Mouse (Mus musculus) gastrocnemius, postnatal 10 days (tissue): ENCODE data around the gene Slc52a3. TPM values are rescaled to one million over a fixed set of nuclear protein-coding genes. Genes with fewer than 3 reads are reported as not detected.

Experiments used
- DNase-seq: peaks from one replicate; pipeline ENCODE4 v3.0.0; 2021; ENCODE audit warnings: mixed read lengths
- total RNA-seq, 2 experiments: library from RNA; stranded (reverse); gene quantifications; 2 replicates each; pipeline ENCODE4 v1.2.3; 2021

Slc52a3 gene
- total RNA-seq, 2 experiments from 2014 or later, result 1.1 to 1.3 TPM

- DNase-seq, result no peak
Measured at GRCm38 (mm10) chr2:151999669-152000290, 3.5 kb downstream of the Slc52a3 start.

GRCm38 (mm10) chr2:152000291-152000679 is 4.0 kb downstream of the Slc52a3 start:
- no peak for DNase-seq

- no peak for DNase-seq
Measured at GRCm38 (mm10) chr2:152000735-152001134, 4.4 kb downstream of the Slc52a3 start.

- no peak for DNase-seq
Measured at GRCm38 (mm10) chr2:152002529-152002928, 6.2 kb downstream of the Slc52a3 start.

GRCm38 (mm10) chr2:152007783-152008182 is 11.5 kb downstream of the Slc52a3 start:
- DNase-seq, result peak; percentile 25

GRCm38 (mm10) chr2:152009061-152009779 is 12.9 kb downstream of the Slc52a3 start:
- no peak for DNase-seq

- no peak for DNase-seq
Measured at GRCm38 (mm10) chr2:152010251-152010650, 13.9 kb downstream of the Slc52a3 start.

- DNase-seq, result no peak
Measured at GRCm38 (mm10) chr2:152010661-152011060, 14.3 kb downstream of the Slc52a3 start.

- no peak for DNase-seq
Measured at GRCm38 (mm10) chr2:152011724-152012123, 15.4 kb downstream of the Slc52a3 start.

GRCm38 (mm10) chr2:152012222-152012621 is 15.9 kb downstream of the Slc52a3 start:
- no peak for DNase-seq

GRCm38 (mm10) chr2:152012701-152013100 is 16.4 kb downstream of the Slc52a3 start:
- no peak for DNase-seq

- DNase-seq, result no peak
Measured at GRCm38 (mm10) chr2:152015997-152016396, 19.7 kb downstream of the Slc52a3 start.

GRCm38 (mm10) chr2:152016666-152017065 is 20.4 kb downstream of the Slc52a3 start:
- DNase-seq, result no peak

GRCm38 (mm10) chr2:152020255-152020654 is 23.9 kb downstream of the Slc52a3 start:
- DNase-seq, result peak; percentile 51

- no peak for DNase-seq
Measured at GRCm38 (mm10) chr2:152022022-152022421, 25.7 kb downstream of the Slc52a3 start.

- no peak for DNase-seq
Measured at GRCm38 (mm10) chr2:152024883-152025422, 28.6 kb downstream of the Slc52a3 start.

GRCm38 (mm10) chr2:152029252-152030082 is 33.2 kb downstream of the Slc52a3 start:
- peak; percentile 96 for DNase-seq

- no peak for DNase-seq
Measured at GRCm38 (mm10) chr2:152030986-152031385, 34.7 kb downstream of the Slc52a3 start.

GRCm38 (mm10) chr2:152040101-152040500 is 43.8 kb downstream of the Slc52a3 start:
- no peak for DNase-seq

- no peak for DNase-seq
Measured at GRCm38 (mm10) chr2:152047116-152048002, 51.0 kb downstream of the Slc52a3 start.
